Mouse (Mus musculus) CH12.LX (cell line): ENCODE results near the gene Cldn9. TPM values are rescaled to one million over a fixed set of nuclear protein-coding genes. Genes with fewer than 3 reads are reported as not detected.
A peak's percentile ranks its signal among the peaks of the same experiment; 100 is the strongest.

Experiments
- DNase-seq: peaks from one replicate; pipeline ENCODE4 v3.0.0-alpha.2; 2013; ENCODE audit errors: extremely low read depth
- H3K27ac ChIP-seq: 2 replicates; pipeline ENCODE4 v1.5.1; 2012; ENCODE audit warnings: low read depth, mild to moderate bottlenecking, control low read depth, moderate library complexity; ENCODE audit not compliant: insufficient read depth
- H3K27me3 ChIP-seq: replicated peaks from 2 replicates; pipeline ENCODE3; 2012; ENCODE audit warnings: inconsistent platforms
- H3K36me3 ChIP-seq, 2 experiments: replicated peaks in 1 of 2; 2 replicates each; pipeline versions ENCODE3 to v1.6.1; 2012; ENCODE audit warnings: inconsistent platforms in 1 of 2, low read length in 1 of 2, mild to moderate bottlenecking in 1 of 2, mixed read lengths in 1 of 2, moderate library complexity in 1 of 2; ENCODE audit not compliant: control insufficient read depth in 1 of 2, insufficient read depth in 1 of 2
- H3K4me1 ChIP-seq, 2 experiments: 2 replicates each; pipeline ENCODE4 v1.6.1; 2012; ENCODE audit warnings: inconsistent platforms in 1 of 2, moderate library complexity in 1 of 2; ENCODE audit not compliant: insufficient read depth in 2 of 2, control insufficient read depth in 1 of 2
- H3K4me2 ChIP-seq: 2 replicates; pipeline ENCODE4 v1.6.1; 2012; ENCODE audit warnings: low read depth, mild to moderate bottlenecking, control low read depth; ENCODE audit not compliant: poor library complexity, insufficient read depth, severe bottlenecking
- H3K4me3 ChIP-seq, 3 experiments: fragments of 150-350 bp in 1 of 3; sonication (generic) in 1 of 3; replicated peaks in 1 of 3; 2 replicates each; pipeline versions ENCODE3 to v1.5.1; 2011 to 2012; ENCODE audit warnings: low read depth in 2 of 3, low read length in 2 of 3, mild to moderate bottlenecking in 2 of 3, moderate library complexity in 2 of 3, control low read depth in 1 of 3, improper control_type of control experiment in 1 of 3, inconsistent platforms in 1 of 3, mixed read lengths in 1 of 3; ENCODE audit not compliant: poor library complexity in 1 of 3
- H3K79me2 ChIP-seq: replicated peaks from 2 replicates; pipeline ENCODE4 v1.6.1; 2012; ENCODE audit warnings: mild to moderate bottlenecking, moderate library complexity; ENCODE audit not compliant: control insufficient read depth, poor library complexity, insufficient read depth, severe bottlenecking; ENCODE audit errors: extremely low read depth
- H3K9ac ChIP-seq: 2 replicates; pipeline ENCODE4 v1.6.1; 2012; ENCODE audit warnings: low read depth, mild to moderate bottlenecking, control low read depth, moderate library complexity; ENCODE audit not compliant: insufficient read depth
- H3K9me3 ChIP-seq: replicated peaks from 2 replicates; pipeline ENCODE3; 2012; ENCODE audit warnings: low read length, inconsistent platforms, mixed read lengths
- BHLHE40 ChIP-seq: IDR thresholded peaks from 2 replicates; pipeline ENCODE4 v1.6.1; 2011; ENCODE audit warnings: mild to moderate bottlenecking, low read depth, low read length, improper control_type of control experiment
- CTCF ChIP-seq, 2 experiments: IDR thresholded peaks in 1 of 2; conservative IDR thresholded peaks in 1 of 2; 2 replicates each; pipeline ENCODE4 v1.5.1; 2011 to 2012; ENCODE audit warnings: low read depth in 2 of 2, low read length in 2 of 2, improper control_type of control experiment in 1 of 2, inconsistent platforms in 1 of 2, mild to moderate bottlenecking in 1 of 2, moderate library complexity in 1 of 2
- E2F4 ChIP-seq: IDR thresholded peaks from 2 replicates; pipeline ENCODE4 v1.6.1; 2011; ENCODE audit warnings: low read depth, low read length, improper control_type of control experiment; ENCODE audit not compliant: insufficient replicate concordance
- ELF1 ChIP-seq: IDR thresholded peaks from 2 replicates; pipeline ENCODE4 v1.6.1; 2014; ENCODE audit warnings: low read depth, mild to moderate bottlenecking, inconsistent platforms, low read length, improper control_type of control experiment
- EP300 ChIP-seq: IDR thresholded peaks from 2 replicates; pipeline ENCODE4 v1.6.1; 2011; ENCODE audit warnings: low read length, improper control_type of control experiment
- ETS1 ChIP-seq: conservative IDR thresholded peaks from 2 replicates; pipeline ENCODE4 v1.6.1; 2012; ENCODE audit warnings: low read depth, mild to moderate bottlenecking, inconsistent platforms, low read length, improper control_type of control experiment, moderate library complexity
- HCFC1 ChIP-seq: IDR thresholded peaks from 2 replicates; pipeline ENCODE4 v1.6.1; 2012; ENCODE audit warnings: low read depth, mild to moderate bottlenecking, inconsistent platforms, low read length, improper control_type of control experiment
- JUND ChIP-seq: conservative IDR thresholded peaks from 2 replicates; pipeline ENCODE4 v1.6.1; 2011; ENCODE audit warnings: low read depth, low read length, improper control_type of control experiment
- KAT2A ChIP-seq: IDR thresholded peaks from 2 replicates; pipeline ENCODE4 v1.6.1; 2012; ENCODE audit warnings: low read length, improper control_type of control experiment, inconsistent platforms; ENCODE audit not compliant: insufficient replicate concordance
- MAFK ChIP-seq: IDR thresholded peaks from 2 replicates; pipeline ENCODE4 v1.6.1; 2011; ENCODE audit warnings: low read length, improper control_type of control experiment; ENCODE audit not compliant: insufficient replicate concordance
- MEF2A ChIP-seq: IDR thresholded peaks from 2 replicates; pipeline ENCODE4 v1.6.1; 2014; ENCODE audit warnings: low read depth, mild to moderate bottlenecking, inconsistent platforms, low read length, improper control_type of control experiment, borderline replicate concordance
- MXI1 ChIP-seq: IDR thresholded peaks from 2 replicates; pipeline ENCODE4 v1.6.1; 2011; ENCODE audit warnings: mild to moderate bottlenecking, low read depth, low read length, improper control_type of control experiment
- NELFE ChIP-seq: IDR thresholded peaks from 2 replicates; pipeline ENCODE4 v1.6.1; 2011; ENCODE audit warnings: low read depth, low read length, improper control_type of control experiment
- POLR2AphosphoS2 ChIP-seq: IDR thresholded peaks from 2 replicates; pipeline ENCODE4 v1.6.1; 2011; ENCODE audit warnings: low read depth, low read length, improper control_type of control experiment
- RAD21 ChIP-seq: IDR thresholded peaks from 2 replicates; pipeline ENCODE4 v1.6.1; 2011; ENCODE audit warnings: low read depth, mild to moderate bottlenecking, low read length, improper control_type of control experiment, moderate library complexity
- RCOR1 ChIP-seq: conservative IDR thresholded peaks from 2 replicates; pipeline ENCODE4 v1.6.1; 2012; ENCODE audit warnings: low read depth, mild to moderate bottlenecking, inconsistent platforms, low read length, improper control_type of control experiment
- SIN3A ChIP-seq: IDR thresholded peaks from 2 replicates; pipeline ENCODE4 v1.6.1; 2012; ENCODE audit warnings: low read length, improper control_type of control experiment, inconsistent platforms
- SMC3 ChIP-seq: IDR thresholded peaks from 2 replicates; pipeline ENCODE4 v1.6.1; 2011; ENCODE audit warnings: low read depth, low read length, improper control_type of control experiment
- TBP ChIP-seq: conservative IDR thresholded peaks from 2 replicates; pipeline ENCODE4 v1.6.1; 2011; ENCODE audit warnings: low read depth, low read length, improper control_type of control experiment
- TCF12 ChIP-seq: IDR thresholded peaks from 2 replicates; pipeline ENCODE4 v1.6.1; 2014; ENCODE audit warnings: low read depth, mild to moderate bottlenecking, inconsistent platforms, low read length, improper control_type of control experiment
- UBTF ChIP-seq: IDR thresholded peaks from 2 replicates; pipeline ENCODE4 v1.6.1; 2012; ENCODE audit warnings: low read depth, mild to moderate bottlenecking, inconsistent platforms, low read length, improper control_type of control experiment, moderate library complexity
- USF2 ChIP-seq: conservative IDR thresholded peaks from 2 replicates; pipeline ENCODE4 v1.6.1; 2011; ENCODE audit warnings: low read depth, low read length, improper control_type of control experiment
- ZKSCAN1 ChIP-seq: IDR thresholded peaks from 2 replicates; pipeline ENCODE4 v1.6.1; 2012; ENCODE audit warnings: low read depth, inconsistent platforms, low read length, improper control_type of control experiment, borderline replicate concordance
- ZNF384 ChIP-seq: IDR thresholded peaks from 2 replicates; pipeline ENCODE4 v1.6.1; 2012; ENCODE audit warnings: low read depth, low read length, improper control_type of control experiment, inconsistent platforms
- dilution Hi-C: fragments of 300-500 bp; cut with MboI; formaldehyde crosslinking; loops from 2 replicates; pipeline ENCODE4 v1.14.3; 2020; ENCODE audit warnings: low sequenced_read_pairs; ENCODE audit not compliant: extremely low pct_unique_long_range_greater_than_20kb, extremely low pct_ligation_motif_present
- in situ Hi-C: fragments of 300-500 bp; cut with MboI; formaldehyde crosslinking; loops from 3 replicates; pipeline ENCODE4 v1.14.3; 2019; ENCODE audit warnings: low sequenced_read_pairs, low pct_ligation_motif_present, low pct_unique_long_range_greater_than_20kb, mixed read lengths
- polyA plus RNA-seq: library from polyadenylated mRNA; unstranded; fragments of >175 nt; gene quantifications from 2 replicates; pipeline ENCODE4 v1.2.1, GENCODE M21; 2012; ENCODE audit warnings: low read depth; ENCODE audit not compliant: insufficient read length
- total RNA-seq, 2 experiments: library from RNA; depleted of rRNA; stranded (reverse); fragments of 300-350 nt in 1 of 2; fragments of >200 nt in 1 of 2; gene quantifications; 2 replicates each; pipeline ENCODE4 v1.2.3; 2012 to 2014

Gene Cldn9
- total and polyA plus RNA-seq, 3 experiments = not detected

GRCm38 (mm10) chr17:23661526-23661925 is 22.3 kb downstream of the Cldn9 start:
- Histone ChIP-seq H3K27me3 (peaks cover 63% of the 10 kb centered on the region), H3K4me1 (peaks cover 7 to 12% of the 10 kb centered on the region in 2 experiments; a peak in 3 of 4 replicates), H3K79me2 (no peaks in the 10 kb centered on the region), H3K27ac (no peak overlapping the region), H3K4me3 (no peak overlapping the region), H3K36me3 (peaks cover 0 to 14% of the 10 kb centered on the region in 2 experiments), H3K9me3 (peaks cover 3% of the 10 kb centered on the region), H3K9ac (no peak overlapping the region), H3K4me2 (no peak overlapping the region)
- in situ Hi-C loops = loop anchor here (5.0 to 10.0 kb wide), 2 partner anchors 41 to 303 kb away; no protein-coding TSS in a partner anchor
- dilution Hi-C loops = no loop called here
- DNase-seq = no peak
- TF ChIP-seq RAD21 = peak; percentile 20
- peak; percentile 67 for TF ChIP-seq SMC3
- TF ChIP-seq TCF12 = no peak
- no peak for TF ChIP-seq MEF2A
- TF ChIP-seq TBP = no peak
- TF ChIP-seq MAFK = no peak
- TF ChIP-seq CTCF (conservative IDR thresholded peaks at IDR 0.05 in 1 of 2, IDR thresholded peaks at IDR 0.05 in 1 of 2; ENCODE audit: low read depth in 2 of 2, low read length in 2 of 2) = peak; percentile 39 to 73

DNA sequence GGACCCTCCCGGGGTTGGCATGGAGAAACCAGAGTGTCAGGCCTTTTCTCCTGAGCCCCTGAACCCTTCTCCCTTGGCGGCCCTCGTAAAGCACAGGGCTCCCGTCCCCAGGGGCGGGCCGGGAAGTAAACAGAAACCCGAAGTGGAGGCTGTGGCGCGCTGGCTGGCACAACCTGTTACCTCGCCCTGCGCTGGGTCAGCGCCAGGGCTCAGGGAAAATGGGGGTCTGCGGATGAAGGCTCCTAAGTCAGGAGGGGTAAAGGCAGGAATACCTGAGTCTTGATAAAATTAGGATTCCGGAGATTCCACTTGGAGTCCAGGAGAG is 23.0 kb downstream of the Cldn9 start:
- Histone ChIP-seq H3K9ac (no peak overlapping the region), H3K27me3 (peaks cover 70% of the 10 kb centered on the region)

DNA sequence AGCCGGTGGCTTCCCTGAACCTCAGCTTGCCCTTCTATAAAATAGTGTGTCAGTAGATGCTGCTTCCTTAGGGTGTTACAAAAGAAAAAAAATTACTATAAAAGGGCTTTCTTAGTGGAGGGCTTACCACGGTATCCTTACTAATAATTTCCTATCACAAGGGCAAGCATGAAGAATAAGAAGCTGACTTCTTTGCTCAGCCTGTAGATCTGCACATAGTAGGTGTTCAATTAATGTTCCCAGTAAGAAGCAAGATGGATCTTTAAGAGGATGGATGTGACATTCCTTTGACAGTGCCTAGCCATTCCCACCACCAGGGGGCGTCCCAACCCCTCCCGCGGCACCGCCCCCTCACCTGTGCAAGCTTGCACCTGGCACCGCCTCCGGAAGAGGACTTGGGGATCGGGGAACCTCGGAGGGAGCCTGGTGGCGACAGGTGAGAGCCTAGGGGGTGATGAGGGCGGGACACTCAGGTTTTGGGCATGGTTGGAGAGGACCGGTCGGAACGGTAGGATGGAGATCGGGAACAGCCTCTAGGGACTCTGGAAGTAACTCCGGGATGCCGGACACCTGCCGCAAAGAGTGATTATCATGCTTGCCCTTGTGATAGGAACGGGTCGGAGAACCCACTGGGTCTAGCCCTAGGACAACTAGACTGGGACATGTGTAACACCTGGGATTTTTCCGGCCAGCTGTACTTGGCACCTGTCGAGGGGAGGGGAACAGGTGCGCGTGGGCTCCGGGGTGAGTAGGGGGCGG is 23.5 kb downstream of the Cldn9 start, which contains the start of gene Bicdl2:
Gene Bicdl2, plus strand, starts transcription at position 390 of the 759 bp plus-strand sequence.
- H3K9ac ChIP-seq = no peak within 1 kb of the TSS
- in situ Hi-C loops (loop anchor here (5.0 to 10.0 kb wide), 2 partner anchors 42 to 305 kb away; no protein-coding TSS in a partner anchor), dilution Hi-C loops (no loop called here)
- no peak for DNase-seq
- H3K27ac ChIP-seq = no peak within 1 kb of the TSS
- peaks cover 7 to 12% of the 10 kb centered on the region in 2 experiments; a peak in 3 of 4 replicates for H3K4me1 ChIP-seq
- H3K4me2 ChIP-seq = peak within 1 kb of the TSS; percentile 29; the same call in 1 of the 2 replicates
- H3K4me3 ChIP-seq = no peak within 1 kb of the TSS
- H3K27me3 ChIP-seq = peaks cover 75% of the 10 kb centered on the region
- no peaks in the 10 kb centered on the region for H3K79me2 ChIP-seq
- TF ChIP-seq E2F4 (no peak), ELF1 (no peak), POLR2AphosphoS2 (no peak), BHLHE40 (no peak), TBP (no peak), KAT2A (no peak), HCFC1 (no peak), CTCF (conservative IDR thresholded peaks at IDR 0.05 in 1 of 2, IDR thresholded peaks at IDR 0.05 in 1 of 2; ENCODE audit: low read depth in 2 of 2, low read length in 2 of 2) (peak; percentile 37 to 71; a peak in 3 of 4 replicates), RAD21 (peak; percentile 22), SIN3A (no peak), ETS1 (no peak), ZKSCAN1 (peak; percentile 39; the same call in 1 of the 2 replicates), TCF12 (no peak), JUND (no peak), SMC3 (peak; percentile 60), USF2 (no peak)
- TF ChIP-seq, all 38 proteins: peak for 4
- Histone ChIP-seq H3K36me3 (peaks cover 0 to 2% of the 10 kb centered on the region in 2 experiments), H3K9me3 (peaks cover 3% of the 10 kb centered on the region)

More for the DNA sequence above, 23.0 kb downstream of the Cldn9 start:
- no peaks in the 10 kb centered on the region for H3K79me2 ChIP-seq
- dilution Hi-C loops (no loop called here), in situ Hi-C loops (loop anchor here (5.0 to 10.0 kb wide), 2 partner anchors 41 to 304 kb away; no protein-coding TSS in a partner anchor)
- H3K4me2 ChIP-seq = peak overlapping the region; percentile 29; the same call in 1 of the 2 replicates
- H3K27ac ChIP-seq = no peak overlapping the region
- H3K4me1 ChIP-seq = peaks cover 7 to 12% of the 10 kb centered on the region in 2 experiments; a peak in 3 of 4 replicates
- no peak for DNase-seq
- TF ChIP-seq TBP = no peak
- no peak for TF ChIP-seq BHLHE40
- TF ChIP-seq RCOR1 = no peak
- TF ChIP-seq POLR2AphosphoS2 = no peak
- TF ChIP-seq EP300 = no peak
- TF ChIP-seq SMC3 = no peak
- no peak for TF ChIP-seq ZNF384
- TF ChIP-seq NELFE = no peak
- no peak for TF ChIP-seq SIN3A
- TF ChIP-seq UBTF = no peak
- TF ChIP-seq MXI1 = no peak
- peaks cover 0 to 7% of the 10 kb centered on the region in 2 experiments for H3K36me3 ChIP-seq
- H3K4me3 ChIP-seq = no peak overlapping the region
- H3K9me3 ChIP-seq = peaks cover 3% of the 10 kb centered on the region
